Mouse (Mus musculus) limb, embryonic 11.5 days (tissue): ENCODE measurements at regions not wholly inside any gene's neighbourhood (a gene's known extent, or its start where the extent isn't known, plus 50 kb on each side); places are given as distances from the start of the nearest gene placed in this dataset.

ENCODE experiments used
- ATAC-seq: fragments of 200-750 bp; cut with Nextera tagmentation; 2 replicates; pipeline ENCODE4 v1.8.0; 2017; ENCODE audit warnings: low read depth; ENCODE audit not compliant: insufficient number of reproducible peaks, low FRiP score, low TSS enrichment
- DNase-seq: peaks from one replicate; pipeline ENCODE4 v3.0.0-alpha.2; 2015; ENCODE audit warnings: low spot score
- H3K27ac ChIP-seq: fragments of 300-500 bp; sonication (generic); replicated peaks from 2 replicates; pipeline ENCODE4 v1.5.1; 2014; ENCODE audit warnings: low read depth, mild to moderate bottlenecking, low read length
- H3K27me3 ChIP-seq: fragments of 300-500 bp; sonication (generic); 2 replicates; pipeline ENCODE4 v1.6.1; 2014; ENCODE audit warnings: mild to moderate bottlenecking, low read length, mixed read lengths; ENCODE audit not compliant: control insufficient read depth, insufficient read depth
- H3K36me3 ChIP-seq: fragments of 300-500 bp; sonication (generic); 2 replicates; pipeline ENCODE4 v1.6.1; 2014; ENCODE audit warnings: mild to moderate bottlenecking, low read length, moderate library complexity, mixed read lengths; ENCODE audit not compliant: control insufficient read depth, insufficient read depth
- H3K4me1 ChIP-seq: fragments of 300-500 bp; sonication (generic); 2 replicates; pipeline ENCODE4 v1.6.1; 2014; ENCODE audit warnings: low read length, mixed read lengths; ENCODE audit not compliant: control insufficient read depth, insufficient read depth
- H3K4me2 ChIP-seq: fragments of 300-500 bp; sonication (generic); 2 replicates; pipeline ENCODE4 v1.6.1; 2014; ENCODE audit warnings: low read depth, mild to moderate bottlenecking, moderate library complexity; ENCODE audit not compliant: severe bottlenecking
- H3K4me3 ChIP-seq: fragments of 300-500 bp; sonication (generic); 2 replicates; pipeline ENCODE4 v1.5.1; 2014; ENCODE audit warnings: low read depth, low read length
- H3K9ac ChIP-seq: fragments of 300-500 bp; sonication (generic); 2 replicates; pipeline ENCODE4 v1.6.1; 2014; ENCODE audit warnings: mild to moderate bottlenecking, low read length
- H3K9me3 ChIP-seq: fragments of 300-500 bp; sonication (generic); 2 replicates; pipeline ENCODE4 v1.6.1; 2016; ENCODE audit warnings: low read length; ENCODE audit not compliant: control insufficient read depth
- WGBS: fragments of 180-500 bp; shearing (Covaris S2); extraction: QIAGEN DNeasy Blood & Tissue Kit; methylation state at CpG from one replicate; pipeline ENCODE4 v1.1.7; 2014; 5-methylcytosine and 5-hydroxymethylcytosine counted together

DNA sequence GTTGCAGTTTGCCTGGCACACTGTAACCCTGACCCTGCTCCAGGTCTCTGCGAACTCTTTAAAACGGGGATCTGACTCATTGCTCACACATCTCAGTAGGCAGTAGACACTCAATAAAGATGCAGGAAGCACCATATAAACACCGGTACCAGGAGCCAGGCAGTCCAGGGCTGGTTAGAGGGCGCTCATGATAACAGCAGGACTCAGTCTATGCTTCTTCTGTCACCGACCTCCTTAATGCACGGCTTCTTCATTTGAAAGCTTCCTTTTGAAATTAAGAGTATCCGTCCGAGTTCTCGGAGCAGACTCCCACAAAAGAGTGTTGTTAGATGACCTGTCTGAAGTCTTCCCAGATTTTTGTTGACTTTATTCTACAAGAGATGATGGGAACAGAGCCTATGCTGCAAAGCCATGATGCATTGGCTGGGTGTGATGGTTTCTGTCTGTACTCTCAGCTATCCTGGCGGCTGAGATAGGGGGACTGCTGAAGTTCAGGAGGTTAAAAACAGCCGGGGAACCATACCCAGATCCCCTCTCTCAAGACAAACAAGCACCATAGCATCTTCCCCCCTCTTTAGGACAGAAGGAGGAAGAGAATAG, 62.5 kb upstream of the E2f3 start:
- Histone ChIP-seq H3K27ac (no peak overlapping the region), H3K9ac (no peak overlapping the region), H3K36me3 (no peaks in the 10 kb centered on the region), H3K4me3 (no peak overlapping the region), H3K9me3 (no peaks in the 10 kb centered on the region), H3K4me1 (no peaks in the 10 kb centered on the region; the same call in 1 of the 2 replicates), H3K4me2 (no peak overlapping the region), H3K27me3 (no peaks in the 10 kb centered on the region)
- WGBS, result 67% methylated on average over 11 of the region's 11 CpGs
- ATAC-seq (no peak), DNase-seq (no peak)

DNA sequence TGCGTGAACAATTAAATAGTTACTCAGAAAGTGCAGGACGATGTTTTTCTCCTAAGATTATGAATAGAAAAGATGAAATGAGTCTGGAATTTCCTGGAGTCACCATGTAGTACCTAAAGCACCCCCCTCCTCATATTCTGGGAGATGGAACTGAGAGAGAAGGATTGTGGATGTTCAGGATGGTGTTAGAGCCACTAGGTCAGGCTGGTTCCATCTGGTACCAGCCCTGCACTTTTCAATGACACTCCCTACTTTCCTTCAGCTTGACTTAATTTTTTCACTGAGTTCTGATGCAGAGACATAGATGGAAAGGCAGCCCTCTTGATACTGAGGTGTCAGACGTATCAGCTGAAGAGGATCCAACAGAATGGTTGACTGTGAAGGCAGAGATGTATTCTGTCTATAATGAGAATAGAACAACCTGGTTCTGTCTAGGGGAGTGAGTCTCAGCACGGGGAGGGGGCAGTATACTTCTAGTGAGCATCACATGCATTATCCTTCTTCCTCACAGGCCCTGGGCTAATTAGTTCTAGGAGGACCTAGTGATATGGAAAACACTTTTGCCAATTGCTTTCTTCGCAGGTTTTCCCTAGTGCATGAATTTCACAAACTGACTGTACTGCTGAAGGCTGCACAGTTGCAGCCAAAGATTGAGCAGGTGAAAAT, 60.8 kb upstream of the E2f3 start:
- no peak for ATAC-seq
- Histone ChIP-seq H3K27me3 (no peaks in the 10 kb centered on the region), H3K27ac (no peak overlapping the region), H3K4me3 (no peak overlapping the region), H3K36me3 (no peaks in the 10 kb centered on the region), H3K4me1 (no peaks in the 10 kb centered on the region; the same call in 1 of the 2 replicates), H3K9me3 (no peaks in the 10 kb centered on the region), H3K4me2 (no peak overlapping the region), H3K9ac (no peak overlapping the region)
- DNase-seq, result no peak
- WGBS, result 92% methylated on average over 5 of the region's 5 CpGs

DNA sequence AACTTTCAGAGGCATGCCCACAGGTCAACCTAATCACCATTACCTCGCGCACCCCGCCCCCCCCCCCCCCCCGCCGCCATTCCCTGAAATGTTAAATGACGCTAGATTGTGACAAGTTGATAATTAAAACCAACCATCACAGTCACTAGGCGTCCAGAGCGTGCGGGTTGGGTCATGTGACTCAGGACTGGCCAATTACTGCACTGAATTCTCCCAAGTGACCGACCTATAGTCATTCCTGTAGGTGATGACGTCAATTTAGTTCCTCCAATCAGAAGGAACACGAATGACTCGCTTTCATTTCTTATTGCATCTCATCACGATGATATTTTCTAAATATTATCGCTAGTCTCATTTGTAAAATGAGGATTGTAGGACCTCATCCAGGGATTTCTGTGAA, 60.2 kb upstream of the E2f3 start:
- ATAC-seq (no peak), DNase-seq (no peak)
- WGBS, result 73% methylated on average over 13 of the region's 15 CpGs
- Histone ChIP-seq H3K36me3 (no peaks in the 10 kb centered on the region), H3K27me3 (no peaks in the 10 kb centered on the region), H3K27ac (no peak overlapping the region), H3K4me3 (no peak overlapping the region), H3K4me2 (no peak overlapping the region), H3K9me3 (no peaks in the 10 kb centered on the region), H3K9ac (no peak overlapping the region), H3K4me1 (no peaks in the 10 kb centered on the region)

GRCm38 (mm10) chr13:30045225-30045624, 59.4 kb upstream of the E2f3 start:
- no peak overlapping the region for H3K4me3 ChIP-seq
- no peak overlapping the region for H3K9ac ChIP-seq
- ATAC-seq (no peak), DNase-seq (no peak)
- no peaks in the 10 kb centered on the region for H3K36me3 ChIP-seq
- H3K4me2 ChIP-seq, result no peak overlapping the region
- WGBS, result 77% methylated on average over 6 of the region's 6 CpGs
- H3K27me3 ChIP-seq, result no peaks in the 10 kb centered on the region
- no peaks in the 10 kb centered on the region for H3K9me3 ChIP-seq
- no peak overlapping the region for H3K27ac ChIP-seq
- H3K4me1 ChIP-seq, result no peaks in the 10 kb centered on the region

DNA sequence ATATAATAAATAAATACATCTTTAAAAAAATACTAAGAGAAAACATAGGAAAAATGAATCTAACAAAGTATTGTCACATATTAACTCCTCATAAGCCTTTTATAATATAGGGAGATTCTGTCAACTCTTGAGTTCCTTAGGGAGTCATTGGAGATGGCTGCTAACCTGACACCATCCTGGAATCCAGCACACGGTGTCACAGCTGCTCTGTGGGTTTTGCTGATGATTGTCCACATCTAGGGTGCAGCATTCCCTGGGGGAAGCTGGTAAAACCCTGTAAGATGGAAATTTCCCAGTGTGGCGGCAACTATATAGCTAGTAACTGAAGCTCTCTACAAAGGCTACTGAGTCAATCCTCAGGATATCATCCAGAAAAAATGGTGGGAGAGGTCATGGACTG, 58.9 kb upstream of the E2f3 start:
- H3K4me2 ChIP-seq, result no peak overlapping the region
- no peak overlapping the region for H3K27ac ChIP-seq
- no peaks in the 10 kb centered on the region for H3K9me3 ChIP-seq
- no peaks in the 10 kb centered on the region for H3K36me3 ChIP-seq
- H3K9ac ChIP-seq, result no peak overlapping the region
- no peaks in the 10 kb centered on the region for H3K4me1 ChIP-seq
- DNase-seq (no peak), ATAC-seq (no peak)
- WGBS, result 83% methylated on average over 2 of the region's 2 CpGs
- no peak overlapping the region for H3K4me3 ChIP-seq
- H3K27me3 ChIP-seq, result no peaks in the 10 kb centered on the region

- Histone ChIP-seq H3K4me3 (no peak overlapping the region), H3K9me3 (no peaks in the 10 kb centered on the region), H3K27me3 (no peaks in the 10 kb centered on the region), H3K9ac (no peak overlapping the region), H3K27ac (no peak overlapping the region), H3K4me1 (no peaks in the 10 kb centered on the region), H3K36me3 (no peaks in the 10 kb centered on the region), H3K4me2 (no peak overlapping the region)
- 82% methylated on average over 15 of the region's 15 CpGs for WGBS
- no peak for DNase-seq
- no peak for ATAC-seq
Observed at GRCm38 (mm10) chr13:30042689-30043320, 56.9 kb upstream of the E2f3 start.

GRCm38 (mm10) chr13:30041501-30042295, 55.8 kb upstream of the E2f3 start:
- 91% methylated on average over 3 of the region's 3 CpGs for WGBS

DNA sequence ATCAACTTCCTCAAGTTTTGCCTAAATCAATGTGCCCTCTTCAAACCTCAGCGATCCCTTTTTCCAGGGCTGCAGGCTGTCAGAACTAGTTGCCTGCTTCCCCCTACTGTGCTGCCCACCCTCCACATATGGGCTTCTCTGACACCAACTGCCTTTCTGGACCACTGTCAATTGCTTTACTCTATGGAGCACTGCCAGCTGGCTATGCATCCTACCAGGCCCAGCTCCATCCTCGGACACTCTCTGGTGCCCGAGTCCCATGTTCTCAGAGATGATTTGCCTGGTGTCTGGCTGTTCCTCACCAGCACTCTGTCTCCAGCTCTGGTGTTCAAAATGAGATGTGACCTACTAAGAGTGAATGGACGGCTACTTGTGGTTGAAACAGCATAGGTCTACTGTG, 54.4 kb upstream of the E2f3 start:
- Histone ChIP-seq H3K36me3 (no peaks in the 10 kb centered on the region), H3K9me3 (no peaks in the 10 kb centered on the region), H3K4me1 (no peaks in the 10 kb centered on the region), H3K27me3 (no peaks in the 10 kb centered on the region), H3K27ac (no peak overlapping the region), H3K9ac (no peak overlapping the region), H3K4me2 (no peak overlapping the region), H3K4me3 (no peak overlapping the region)
- WGBS, result 93% methylated on average over 4 of the region's 4 CpGs
- ATAC-seq (no peak), DNase-seq (no peak)

More at GRCm38 (mm10) chr13:30041501-30042295, 55.8 kb upstream of the E2f3 start:
- Histone ChIP-seq H3K9me3 (no peaks in the 10 kb centered on the region), H3K4me3 (no peak overlapping the region), H3K4me1 (no peaks in the 10 kb centered on the region), H3K36me3 (no peaks in the 10 kb centered on the region), H3K4me2 (no peak overlapping the region), H3K9ac (no peak overlapping the region), H3K27me3 (no peaks in the 10 kb centered on the region), H3K27ac (no peak overlapping the region)
- ATAC-seq, result no peak
- no peak for DNase-seq
